8 mouse cellular contexts compared by ENCODE assay signal in the genomic region with DNA sequence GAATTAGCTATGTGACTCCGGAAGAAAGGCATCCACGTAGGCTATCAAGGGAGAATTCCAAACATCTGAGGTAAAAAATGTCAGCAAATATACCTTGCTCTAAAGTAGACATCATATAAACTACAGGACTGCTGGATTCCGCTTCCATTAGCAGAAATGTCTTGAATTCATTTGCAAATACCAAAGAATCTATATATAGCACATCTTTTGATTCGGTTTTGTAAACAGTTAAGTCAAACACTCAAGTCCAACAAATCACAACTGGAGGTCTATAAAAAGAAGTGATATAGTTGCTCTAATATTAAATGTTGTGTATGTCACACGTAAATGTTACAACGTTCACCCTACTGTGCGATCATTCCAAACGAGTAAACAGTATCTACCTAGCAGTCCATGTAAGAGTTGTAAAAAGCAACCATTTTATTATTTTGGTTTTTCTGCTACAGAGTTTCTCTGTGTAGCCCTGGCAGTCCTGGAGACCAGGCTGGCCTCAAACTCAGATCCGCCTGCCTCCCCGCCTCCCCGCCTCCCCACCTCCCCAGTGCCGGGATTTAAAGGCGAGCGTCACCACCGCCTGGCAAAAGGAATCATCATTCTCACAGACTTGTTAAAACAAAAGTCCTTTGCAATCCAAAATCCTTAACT. TPM values are rescaled to one million over a fixed set of nuclear protein-coding genes. Genes with fewer than 3 reads are reported as not detected.
DNase-seq lines count a peak whose midpoint lies in the region; ATAC-seq and TF ChIP-seq lines count a peak whose summit lies in the region.

No protein-coding gene starts in this region.

- H3K9me3 ChIP-seq in hindbrain, postnatal 0 days (ENCODE audit: low read length): no peaks in the 10 kb centered on the region

- H3K9ac ChIP-seq in hindbrain, postnatal 0 days (replicated peaks; ENCODE audit: low read length): peak overlapping the region; percentile 84

- H3K36me3 ChIP-seq in hindbrain, postnatal 0 days (ENCODE audit: insufficient read depth, low read length): peaks cover 4% of the 10 kb centered on the region; the same call in 1 of the 2 replicates
- H3K36me3 ChIP-seq in myocyte (ENCODE audit: control insufficient read depth, insufficient read depth): no peaks in the 10 kb centered on the region

- intact Hi-C loops in gastrocnemius, postnatal 36 days (cut with DNase I): no loop called here

- peak overlapping the region; percentile 65 for H3K4me2 ChIP-seq in hindbrain, postnatal 0 days (ENCODE audit: low read depth, low read length)
- H3K4me2 ChIP-seq in myocyte (ENCODE audit: low read depth): peak overlapping the region; percentile 91

- DNase-seq in layer of hippocampus, adult 2 months (ENCODE audit: low spot score in 2 of 2): no peak
- no peak for DNase-seq in layer of hippocampus, postnatal 10 days (ENCODE audit: low spot score in 2 of 2)
- peak; percentile 4 for DNase-seq in brain, embryonic 14.5 days (ENCODE audit: low read depth)
- DNase-seq in hindbrain, postnatal 0 days (ENCODE audit: low spot score): no peak
- DNase-seq in T-cell, adult 2 months (ENCODE audit: low spot score): no peak
- DNase-seq in gastrocnemius, postnatal 36 days: no peak
- no peak for DNase-seq in thymus, postnatal 0 days (ENCODE audit: low spot score)

- H3K27ac ChIP-seq in layer of hippocampus, adult 2 months: peak overlapping the region; percentile 96
- peak overlapping the region; percentile 88 for H3K27ac ChIP-seq in hindbrain, postnatal 0 days

- TF ChIP-seq POLR2A in brain, embryonic 14.5 days (IDR thresholded peaks at IDR 0.05; ENCODE audit: borderline replicate concordance, extremely low read depth, insufficient read depth, insufficient read length, poor library complexity, severe bottlenecking): no peak
- no peak for TF ChIP-seq POLR2A in myocyte (IDR thresholded peaks at IDR 0.05; ENCODE audit: insufficient read length, low read depth)

- no peaks in the 10 kb centered on the region for H3K27me3 ChIP-seq in hindbrain, postnatal 0 days (ENCODE audit: insufficient read depth, low read length)
- no peaks in the 10 kb centered on the region for H3K27me3 ChIP-seq in myocyte (ENCODE audit: control insufficient read depth, insufficient read depth, insufficient read length)

- H3K4me1 ChIP-seq in hindbrain, postnatal 0 days (ENCODE audit: insufficient read depth, low read length): peaks cover 6% of the 10 kb centered on the region; the same call in 1 of the 2 replicates

- H3K4me3 ChIP-seq in layer of hippocampus, adult 2 months: peak overlapping the region; percentile 97
- H3K4me3 ChIP-seq in hindbrain, postnatal 0 days (ENCODE audit: low read length): peak overlapping the region; percentile 67
- peak overlapping the region; percentile 90 for H3K4me3 ChIP-seq in myocyte

- H3ac ChIP-seq in myocyte (ENCODE audit: control insufficient read depth, insufficient read length): peak overlapping the region; percentile 75

- peaks cover 74% of the 10 kb centered on the region for H3K79me2 ChIP-seq in myocyte (ENCODE audit: control insufficient read depth, insufficient read depth)

- no peak for TF ChIP-seq CTCF in layer of hippocampus, adult 2 months (conservative IDR thresholded peaks at IDR 0.05)
- TF ChIP-seq CTCF in brain, embryonic 14.5 days (IDR thresholded peaks at IDR 0.05; ENCODE audit: borderline replicate concordance, extremely low read depth, insufficient read depth, insufficient read length): no peak
- no peak for TF ChIP-seq CTCF in hindbrain, postnatal 0 days (IDR thresholded peaks at IDR 0.05; ENCODE audit: low read depth)

- 15% methylated on average over 15 of the region's 15 CpGs for WGBS in hindbrain, postnatal 0 days

- no peak; the same call in 1 of the 2 replicates for ATAC-seq in hindbrain, postnatal 0 days

TF ChIP-seq in myocyte, 11 proteins besides CTCF, POLR2A, EP300 and RAD21:
- no peak for TF ChIP-seq USF1 (IDR thresholded peaks at IDR 0.05; ENCODE audit: low read depth)
- no peak for TF ChIP-seq E2F4 (IDR thresholded peaks at IDR 0.05; ENCODE audit: insufficient read depth)
- no peak for TF ChIP-seq SRF (IDR thresholded peaks at IDR 0.05; ENCODE audit: control insufficient read depth, insufficient read length, low read depth)
- TF ChIP-seq MYOD1 (IDR thresholded peaks at IDR 0.05; ENCODE audit: control insufficient read depth in 1 of 3, insufficient read length in 2 of 3, low read depth in 2 of 3): no peak
- TF ChIP-seq TCF3 (IDR thresholded peaks at IDR 0.05; ENCODE audit: insufficient read length, low read depth): no peak
- TF ChIP-seq TCF12 (IDR thresholded peaks at IDR 0.05; ENCODE audit: insufficient read depth, poor library complexity, severe bottlenecking): no peak
- no peak for TF ChIP-seq MYOG (IDR thresholded peaks at IDR 0.05; ENCODE audit: control insufficient read depth in 1 of 3, insufficient read depth in 1 of 3, insufficient read length in 2 of 3, low read depth in 2 of 3)
- TF ChIP-seq MAX (IDR thresholded peaks at IDR 0.05; ENCODE audit: low read depth): no peak
- no peak for TF ChIP-seq CEBPB (IDR thresholded peaks at IDR 0.05; ENCODE audit: insufficient read depth, poor library complexity, severe bottlenecking)
- no peak for TF ChIP-seq POLR2AphosphoS2 (IDR thresholded peaks at IDR 0.05; ENCODE audit: insufficient read length, low read depth)
- TF ChIP-seq REST (IDR thresholded peaks at IDR 0.05; ENCODE audit: insufficient read depth, insufficient read length): no peak

RNA-seq across cellular contexts. Expression of a gene that starts 0.6 kb away (rescaled TPM):
- 10 to 100 TPM; 53.4 to 56.9 TPM for total RNA-seq in layer of hippocampus, adult 2 months (2021)
- total RNA-seq in layer of hippocampus, postnatal 10 days (2021): 10 to 100 TPM; 57.7 to 61.3 TPM
- 95.3 and 112 TPM in 2 replicates for polyA plus RNA-seq in brain, embryonic 14.5 days (2012; rRNA removed)
- 122 and 147 TPM in 2 replicates for total RNA-seq in hindbrain, postnatal 0 days (2014; rRNA removed)
- polyA plus RNA-seq in hindbrain, postnatal 0 days (2015; fragmentation: Nextera tagmentation; extraction: Ambion mirVana): 188 and 193 TPM in 2 replicates
- 111 TPM for polyA plus RNA-seq in myocyte (2012; fragmentation: generic; extraction: Trizol)
- total RNA-seq in gastrocnemius, postnatal 36 days (2021): 100 to 1,000 TPM in 1 of 2 experiments, 10 to 100 TPM in 1; 99.9 to 110 TPM
- 235 and 256 TPM in 2 replicates for polyA plus RNA-seq in thymus, postnatal 0 days (2015; fragmentation: Nextera tagmentation; extraction: Ambion mirVana)

RNA-seq across cellular contexts. Expression of a gene that starts 5.1 kb away (rescaled TPM):
- total RNA-seq in layer of hippocampus, adult 2 months (2021): 100 to 1,000 TPM; 189 to 206 TPM
- total RNA-seq in layer of hippocampus, postnatal 10 days (2021): 100 to 1,000 TPM; 132 to 152 TPM
- 245 and 250 TPM in 2 replicates for polyA plus RNA-seq in brain, embryonic 14.5 days (2012; rRNA removed)
- 149 and 159 TPM in 2 replicates for total RNA-seq in hindbrain, postnatal 0 days (2014; rRNA removed)
- polyA plus RNA-seq in hindbrain, postnatal 0 days (2015; fragmentation: Nextera tagmentation; extraction: Ambion mirVana): 31.3 and 36.8 TPM in 2 replicates
- polyA plus RNA-seq in myocyte (2012; fragmentation: generic; extraction: Trizol): 74.9 TPM
- 10 to 100 TPM; 28.5 to 30.6 TPM for total RNA-seq in gastrocnemius, postnatal 36 days (2021)
- 11.3 and 16.1 TPM in 2 replicates for polyA plus RNA-seq in thymus, postnatal 0 days (2015; fragmentation: Nextera tagmentation; extraction: Ambion mirVana)

RNA-seq across cellular contexts. Expression of a gene that starts 7.5 kb away (rescaled TPM):
- total RNA-seq in layer of hippocampus, adult 2 months (2021): 10 to 100 TPM; 14.8 to 15.5 TPM
- total RNA-seq in layer of hippocampus, postnatal 10 days (2021): 10 to 100 TPM; 19.5 TPM
- 21.1 and 24.7 TPM in 2 replicates for polyA plus RNA-seq in brain, embryonic 14.5 days (2012; rRNA removed)
- 18.0 and 19.2 TPM in 2 replicates for total RNA-seq in hindbrain, postnatal 0 days (2014; rRNA removed)
- polyA plus RNA-seq in hindbrain, postnatal 0 days (2015; fragmentation: Nextera tagmentation; extraction: Ambion mirVana): 24.5 and 26.2 TPM in 2 replicates
- 7.2 TPM for polyA plus RNA-seq in myocyte (2012; fragmentation: generic; extraction: Trizol)
- 1 to 10 TPM; 2.5 to 2.7 TPM for total RNA-seq in gastrocnemius, postnatal 36 days (2021)
- polyA plus RNA-seq in thymus, postnatal 0 days (2015; fragmentation: Nextera tagmentation; extraction: Ambion mirVana): 12.2 and 13.3 TPM in 2 replicates

RNA-seq across cellular contexts. Expression of a gene that starts 28.1 kb away (rescaled TPM):
- total RNA-seq in layer of hippocampus, adult 2 months (2021): 100 to 1,000 TPM; 104 to 108 TPM
- 100 to 1,000 TPM; 108 to 109 TPM for total RNA-seq in layer of hippocampus, postnatal 10 days (2021)
- 159 and 187 TPM in 2 replicates for polyA plus RNA-seq in brain, embryonic 14.5 days (2012; rRNA removed)
- total RNA-seq in hindbrain, postnatal 0 days (2014; rRNA removed): 166 and 179 TPM in 2 replicates
- polyA plus RNA-seq in hindbrain, postnatal 0 days (2015; fragmentation: Nextera tagmentation; extraction: Ambion mirVana): 52.5 and 58.7 TPM in 2 replicates
- polyA plus RNA-seq in myocyte (2012; fragmentation: generic; extraction: Trizol): 68.6 TPM
- total RNA-seq in gastrocnemius, postnatal 36 days (2021): 10 to 100 TPM; 71.5 to 73.6 TPM
- polyA plus RNA-seq in thymus, postnatal 0 days (2015; fragmentation: Nextera tagmentation; extraction: Ambion mirVana): 52.2 and 56.8 TPM in 2 replicates

RNA-seq across cellular contexts. Expression of a gene that starts 32.1 kb away (rescaled TPM):
- 10 to 100 TPM; 20.4 to 20.9 TPM for total RNA-seq in layer of hippocampus, adult 2 months (2021)
- total RNA-seq in layer of hippocampus, postnatal 10 days (2021): 10 to 100 TPM; 17.9 to 19.4 TPM
- 33.3 and 38.6 TPM in 2 replicates for polyA plus RNA-seq in brain, embryonic 14.5 days (2012; rRNA removed)
- 19.8 and 23.2 TPM in 2 replicates for total RNA-seq in hindbrain, postnatal 0 days (2014; rRNA removed)
- 12.4 and 16.7 TPM in 2 replicates for polyA plus RNA-seq in hindbrain, postnatal 0 days (2015; fragmentation: Nextera tagmentation; extraction: Ambion mirVana)
- 11.9 TPM for polyA plus RNA-seq in myocyte (2012; fragmentation: generic; extraction: Trizol)
- total RNA-seq in gastrocnemius, postnatal 36 days (2021): 1 to 10 TPM; 4.9 to 7.3 TPM
- 9.2 and 9.8 TPM in 2 replicates for polyA plus RNA-seq in thymus, postnatal 0 days (2015; fragmentation: Nextera tagmentation; extraction: Ambion mirVana)
